Mouse (Mus musculus): Measurements from ENCODE around the gene Sergef.

Gene Sergef

GRCm38 (mm10) chr7:46404756-46405155 is 234.9 kb downstream of the Sergef start:
- in situ Hi-C loops (cut with MboI, MseI): no loop called here

- in situ Hi-C loops (cut with MboI, MseI): no loop called here
Measured at GRCm38 (mm10) chr7:46403616-46404485, 235.8 kb downstream of the Sergef start.

- in situ Hi-C loops (cut with MboI, MseI): no loop called here
Measured at GRCm38 (mm10) chr7:46401371-46402180, 238.0 kb downstream of the Sergef start.

- in situ Hi-C loops (cut with MboI, MseI): no loop called here
Measured at GRCm38 (mm10) chr7:46400346-46400745, 239.3 kb downstream of the Sergef start.

GRCm38 (mm10) chr7:46399676-46400075 is 239.9 kb downstream of the Sergef start:
- in situ Hi-C loops (cut with MboI, MseI): no loop called here

GRCm38 (mm10) chr7:46398612-46399011 is 241.0 kb downstream of the Sergef start:
- in situ Hi-C loops (cut with MboI, MseI): no loop called here

GRCm38 (mm10) chr7:46397732-46398333 is 241.8 kb downstream of the Sergef start:
- in situ Hi-C loops (cut with MboI, MseI): no loop called here

GRCm38 (mm10) chr7:46396928-46397731 is 242.5 kb downstream of the Sergef start:
- in situ Hi-C loops (cut with MboI, MseI): no loop called here

- in situ Hi-C loops (cut with MboI, MseI): no loop called here
Measured at GRCm38 (mm10) chr7:46396231-46396927, 243.2 kb downstream of the Sergef start, which contains the start of gene Kcnc1. Gene Kcnc1, plus strand, starts transcription at chr7:46396497.

GRCm38 (mm10) chr7:46395571-46395970 is 244.0 kb downstream of the Sergef start:
- in situ Hi-C loops (cut with MboI, MseI): no loop called here

GRCm38 (mm10) chr7:46394933-46395332 is 244.7 kb downstream of the Sergef start:
- in situ Hi-C loops (cut with MboI, MseI): loop anchor here (5.0 kb wide), 1 partner anchor 212 kb away; no protein-coding TSS in a partner anchor

- in situ Hi-C loops (cut with MboI, MseI): loop anchor here (5.0 kb wide), 1 partner anchor 213 kb away; no protein-coding TSS in a partner anchor
Measured at GRCm38 (mm10) chr7:46393718-46394511, 245.7 kb downstream of the Sergef start.

Measured in regulatory T cell (primary cell).